Mouse (Mus musculus) embryo, embryonic 9.5 days (tissue): ENCODE data around the gene Gm20708.
"Not testable (repeated sequence)": the region's sequence is repeated elsewhere in the genome, so short reads cannot be mapped to it uniquely, and the experiment has no call there.

Source experiments
- DNase-seq: peaks from one replicate; pipeline ENCODE4 v3.0.0-alpha.2; 2017; ENCODE audit errors: extremely low spot score

Gm20708 gene

GRCm38 (mm10) chr11:117810401-117811046 lies 1.1 kb downstream of the Gm20708 start:
- peak; percentile 80 for DNase-seq

- DNase-seq: no peak
Observed at GRCm38 (mm10) chr11:117813867-117814266, 4.4 kb downstream of the Gm20708 start.

DNA sequence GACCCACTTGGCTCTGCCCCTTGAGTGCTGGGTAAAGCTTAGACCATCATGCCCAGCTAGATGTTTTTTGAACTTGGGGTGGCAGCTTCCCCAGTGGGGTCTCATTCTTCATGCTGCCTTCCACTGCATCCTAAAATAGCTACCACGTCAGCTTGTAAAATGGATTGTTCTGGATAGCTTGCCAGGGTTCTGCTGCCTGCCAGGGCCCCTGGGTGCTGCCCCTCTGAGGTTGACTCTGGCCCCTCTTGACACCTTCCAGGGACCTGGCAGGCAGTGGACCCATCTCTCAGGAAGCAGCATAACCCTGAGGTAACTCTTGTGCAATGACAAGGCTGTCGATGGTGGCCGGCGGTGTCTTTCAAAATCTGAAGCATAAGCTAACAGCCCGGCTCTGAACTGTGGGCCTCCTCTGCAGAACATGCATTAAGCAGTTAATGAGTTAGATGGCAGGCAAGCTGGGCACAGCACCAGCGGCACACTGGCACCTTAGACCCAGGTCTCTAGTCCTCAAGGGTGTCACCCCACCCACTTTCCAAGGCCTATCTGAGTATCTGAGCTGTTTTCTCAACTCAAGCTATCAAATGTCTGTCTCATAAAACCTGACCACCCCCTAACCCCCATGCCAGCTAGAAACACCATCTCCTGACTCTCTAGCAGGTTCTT lies 5.4 kb downstream of the Gm20708 start:
- DNase-seq: no peak

DNA sequence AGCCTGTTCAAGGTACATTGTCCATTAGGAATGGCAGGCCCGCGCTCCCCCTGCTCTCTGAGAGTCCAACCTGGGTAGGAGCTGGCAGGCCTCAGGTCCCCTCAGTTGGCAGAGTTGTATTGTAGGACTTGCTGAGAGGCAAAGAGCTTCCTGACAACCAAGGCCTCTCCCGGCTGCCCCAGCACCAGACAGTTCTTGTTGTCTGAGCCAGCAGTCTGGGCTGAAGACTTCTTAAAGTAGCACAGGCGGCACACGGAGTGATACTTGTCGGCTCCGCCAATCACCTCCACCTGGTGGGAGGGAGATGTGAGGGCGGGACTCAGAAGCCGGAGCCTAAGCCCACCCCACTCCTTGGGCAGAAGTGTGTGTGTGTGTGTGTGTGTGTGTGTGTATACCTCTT lies 6.4 kb downstream of the Gm20708 start:
- DNase-seq: not testable (repeated sequence)

GRCm38 (mm10) chr11:117816389-117816996 lies 7.0 kb downstream of the Gm20708 start:
- no peak for DNase-seq

- DNase-seq: no peak
Observed at GRCm38 (mm10) chr11:117819095-117819494, 9.6 kb downstream of the Gm20708 start.

DNA sequence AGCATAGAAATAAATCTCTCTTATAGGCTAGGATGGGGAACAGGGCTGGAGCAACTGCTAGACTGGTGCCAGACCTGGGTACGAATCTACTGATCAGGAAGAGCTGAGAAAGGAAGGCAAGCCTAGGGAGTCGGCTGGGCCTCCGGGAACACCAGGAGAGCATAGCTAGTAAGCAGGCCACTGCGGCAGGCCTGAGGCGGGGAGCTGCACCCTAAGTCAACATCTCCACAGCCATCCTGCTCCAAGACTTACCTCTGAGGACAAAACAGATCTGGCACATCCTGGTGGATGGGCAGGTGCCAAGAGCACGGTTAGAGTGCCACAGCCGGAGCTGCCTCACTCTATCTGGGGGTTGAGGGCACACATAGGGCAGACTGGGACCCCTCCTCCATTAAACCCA lies 10.7 kb downstream of the Gm20708 start:
- no peak for DNase-seq

DNA sequence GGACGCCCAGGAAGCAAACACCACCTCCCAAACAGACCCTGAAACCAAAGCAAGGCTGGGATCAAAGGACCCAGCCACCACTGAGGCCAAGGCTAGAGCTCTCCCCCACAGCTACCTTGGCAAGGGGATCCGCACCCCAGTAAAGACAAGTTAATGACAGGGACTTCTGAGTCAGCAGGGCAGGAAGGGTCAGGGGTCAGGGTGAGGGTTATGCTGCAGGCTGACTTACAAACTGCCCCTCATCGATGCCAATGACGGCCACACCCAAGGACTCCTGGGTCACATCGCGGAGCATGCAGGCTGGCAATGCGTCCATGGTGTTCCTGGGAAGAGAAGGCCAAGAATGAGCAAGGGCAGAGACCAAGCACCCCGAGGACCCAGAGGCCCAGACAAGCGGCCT lies 12.4 kb downstream of the Gm20708 start:
- DNase-seq: no peak

- no peak for DNase-seq
Observed at GRCm38 (mm10) chr11:117822728-117823241, 13.3 kb downstream of the Gm20708 start.

- no peak for DNase-seq
Observed at GRCm38 (mm10) chr11:117823411-117823810, 13.9 kb downstream of the Gm20708 start.

DNA sequence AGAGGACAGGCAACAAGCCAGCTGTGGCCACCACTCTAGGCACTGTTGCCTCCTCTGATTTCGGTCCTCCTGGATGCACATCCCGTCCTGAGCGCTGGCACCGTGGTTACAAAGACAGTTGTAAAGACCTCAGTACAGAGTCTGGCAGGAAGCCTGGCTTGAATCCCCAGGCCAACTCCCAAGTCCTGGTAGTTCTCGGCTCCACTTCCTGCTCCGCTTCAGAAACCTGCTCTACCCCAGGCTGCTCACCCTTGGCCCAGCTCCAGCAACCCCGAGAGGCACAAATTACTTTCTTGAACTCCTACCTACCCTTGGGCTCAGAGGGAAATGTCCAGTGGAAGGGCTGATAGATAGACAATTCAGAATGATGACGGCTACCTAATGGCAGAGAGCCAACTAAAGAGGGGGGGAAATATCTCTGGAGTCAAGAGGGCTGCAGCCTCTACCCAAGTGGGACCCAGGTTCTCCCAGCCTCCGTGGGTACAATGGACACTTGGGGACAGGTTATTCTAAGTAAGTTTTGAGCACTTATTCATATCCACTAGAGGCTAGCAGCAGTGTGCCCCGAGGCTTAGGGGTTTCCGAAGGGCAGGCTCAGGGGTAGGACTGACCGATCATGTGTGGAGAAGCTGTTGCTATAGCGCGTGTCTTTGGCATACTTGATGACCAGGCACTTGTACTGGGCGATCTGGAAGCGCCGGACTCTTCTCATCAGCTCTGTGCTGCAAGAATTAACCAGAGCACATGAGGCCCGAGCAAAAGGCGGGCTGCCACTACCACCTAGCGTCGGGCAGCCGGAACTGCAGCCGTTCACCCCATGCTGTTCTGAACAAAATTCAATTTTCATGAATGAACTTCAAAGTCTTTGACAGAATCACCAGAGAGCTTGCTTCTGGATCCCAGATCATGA lies 14.8 kb downstream of the Gm20708 start:
- peak; percentile 82 for DNase-seq

DNA sequence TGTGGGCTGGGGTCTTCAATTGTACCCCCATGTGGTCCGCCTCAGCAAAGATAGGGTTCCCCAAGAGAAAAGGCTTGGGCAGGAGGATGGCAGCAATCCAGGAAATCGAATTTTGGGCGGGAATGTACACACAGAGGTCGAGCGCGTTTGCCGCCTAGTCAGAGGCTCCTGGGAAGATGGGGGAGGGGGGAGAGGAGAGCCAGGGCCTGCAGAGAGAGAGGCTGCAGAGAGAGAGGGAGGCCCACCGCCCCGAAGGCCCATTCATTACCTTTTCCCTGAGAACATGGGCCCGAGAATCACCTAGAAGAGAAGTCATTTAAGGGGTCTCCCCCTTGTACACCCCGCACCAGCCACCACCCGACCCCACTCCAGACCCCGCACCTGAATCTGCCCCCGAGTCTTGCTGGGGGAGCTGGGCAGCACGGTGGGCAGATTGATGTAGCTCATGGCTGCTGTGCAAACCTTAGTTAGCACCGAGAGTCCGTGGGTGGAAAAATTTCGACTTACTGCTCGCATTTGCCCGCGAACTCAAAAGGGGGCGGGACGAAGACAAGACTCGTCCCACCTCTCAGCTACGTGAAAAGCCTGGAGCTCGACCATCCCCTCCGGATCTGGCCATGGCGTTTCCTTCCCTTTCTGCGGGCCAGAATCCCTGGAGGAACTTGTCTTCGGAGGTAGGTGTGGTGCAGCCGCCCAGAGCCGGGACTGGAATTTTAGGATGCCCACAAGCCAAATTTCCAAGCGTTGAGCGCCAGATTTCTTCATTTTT lies 16.0 kb downstream of the Gm20708 start, which contains the start of the genes Afmid and Tk1:
Gene Afmid (plus strand): TSS at position 592 of the 769 bp plus-strand sequence.
Gene Tk1 (minus strand): TSS at position 760 of the 769 bp plus-strand sequence.
- DNase-seq: peak; percentile 87

DNA sequence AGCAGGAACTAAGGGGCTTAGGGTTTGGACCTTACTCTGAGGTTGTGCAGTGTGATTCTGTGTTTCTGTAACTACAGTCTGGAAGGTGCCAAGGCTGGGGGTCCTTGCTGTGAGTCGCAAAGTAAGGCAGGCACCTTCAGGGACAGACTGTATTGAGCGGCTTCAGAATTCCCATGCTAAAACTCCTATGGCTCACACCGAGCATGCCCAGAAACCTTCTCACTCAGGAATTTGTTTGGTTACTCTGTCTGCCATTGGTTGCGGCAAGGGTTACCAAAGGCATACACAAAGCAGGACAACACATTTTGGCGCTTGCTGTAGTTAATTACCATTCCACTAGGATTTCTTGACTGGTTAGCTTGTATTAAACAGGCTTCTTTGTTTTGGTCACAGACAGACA lies 16.7 kb downstream of the Gm20708 start:
- DNase-seq: no peak

DNA sequence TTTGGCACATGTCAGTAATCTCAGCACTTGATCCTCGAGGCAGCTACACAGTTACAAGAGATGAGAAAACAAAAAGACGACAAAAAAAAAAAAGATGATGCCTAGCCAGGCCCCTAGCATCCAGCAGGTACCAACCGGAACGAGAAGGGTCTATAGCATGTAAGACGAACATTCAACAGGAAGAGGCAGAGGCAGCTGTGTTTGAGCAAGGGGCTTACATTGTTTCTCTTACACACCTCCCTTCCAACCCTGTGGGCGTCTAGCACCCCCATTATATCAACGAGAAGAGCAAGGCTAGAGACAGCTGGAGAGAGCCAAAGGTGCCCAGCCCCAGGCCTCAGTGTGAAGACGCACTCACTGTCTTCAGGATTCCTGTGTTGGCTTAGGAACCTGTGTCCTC lies 17.4 kb downstream of the Gm20708 start:
- no peak for DNase-seq

- DNase-seq: no peak
Observed at GRCm38 (mm10) chr11:117827386-117827785, 17.9 kb downstream of the Gm20708 start.

DNA sequence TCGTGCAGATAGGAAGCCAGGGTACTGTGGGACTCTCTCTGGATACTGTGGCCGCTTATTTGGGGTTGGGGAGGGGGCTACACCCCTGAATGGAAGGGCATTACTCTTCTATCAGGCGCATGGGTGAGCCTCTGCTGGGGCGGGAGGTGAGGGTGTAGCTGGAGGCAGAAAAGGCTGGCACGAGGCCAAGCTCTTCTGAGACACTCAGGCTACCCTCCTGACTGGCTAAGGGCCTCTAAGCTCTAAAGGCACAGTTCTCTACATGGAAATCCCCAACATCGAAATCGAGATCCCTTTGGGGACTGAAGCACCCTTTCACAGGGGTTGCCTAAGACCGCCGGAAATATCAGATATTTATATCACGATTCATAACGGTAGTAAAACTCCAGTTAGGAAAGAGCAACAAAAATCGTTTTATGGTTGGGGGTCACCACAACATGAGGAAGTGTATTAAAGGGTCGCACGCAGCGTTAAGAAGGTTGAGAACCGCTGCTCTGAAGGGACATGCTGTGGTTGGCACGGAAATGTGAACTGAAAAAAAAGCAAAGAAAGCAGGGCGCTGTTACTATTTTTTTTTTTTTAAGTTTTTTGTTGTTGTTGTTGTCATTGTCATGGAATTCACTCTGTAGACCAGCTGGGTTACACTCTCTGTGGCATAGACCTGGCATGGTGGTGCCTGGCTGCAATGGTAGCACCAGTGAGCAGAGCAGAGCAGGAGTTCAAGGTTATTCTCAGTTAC lies 18.9 kb downstream of the Gm20708 start:
- DNase-seq: no peak

- DNase-seq: no peak
Observed at GRCm38 (mm10) chr11:117828888-117829604, 19.6 kb downstream of the Gm20708 start.

- DNase-seq: no peak
Observed at GRCm38 (mm10) chr11:117829671-117830215, 20.3 kb downstream of the Gm20708 start.

- no peak for DNase-seq
Observed at GRCm38 (mm10) chr11:117830401-117830800, 20.9 kb downstream of the Gm20708 start.
